Mouse (Mus musculus) lung, adult 2 months (tissue): ENCODE data around the gene Npl.

ENCODE experiments used
- CTCF ChIP-seq: fragments of 200-500 bp; IDR thresholded peaks from 2 replicates; pipeline ENCODE4 v1.5.1; 2011; ENCODE audit warnings: mild to moderate bottlenecking, low read length, control low read depth; ENCODE audit not compliant: insufficient read depth
- POLR2A ChIP-seq: fragments of 200-500 bp; IDR thresholded peaks from 2 replicates; pipeline ENCODE4 v1.6.1; 2011; ENCODE audit warnings: low read depth, mild to moderate bottlenecking, control low read depth, low read length, borderline replicate concordance; ENCODE audit errors: extremely low read depth

GRCm38 (mm10) chr1:153550814-153551213 lies 969 bp upstream of the Npl start:
- no peak for TF ChIP-seq POLR2A
- 0 out of 2 replicates have a peak, but pooled peaks have one; percentile 20 for TF ChIP-seq CTCF
